Mouse (Mus musculus): ENCODE measurements at regions not wholly inside any gene's neighbourhood (a gene's known extent, or its start where the extent isn't known, plus 50 kb on each side); places are given as distances from the start of the nearest gene placed in this dataset.

DNA sequence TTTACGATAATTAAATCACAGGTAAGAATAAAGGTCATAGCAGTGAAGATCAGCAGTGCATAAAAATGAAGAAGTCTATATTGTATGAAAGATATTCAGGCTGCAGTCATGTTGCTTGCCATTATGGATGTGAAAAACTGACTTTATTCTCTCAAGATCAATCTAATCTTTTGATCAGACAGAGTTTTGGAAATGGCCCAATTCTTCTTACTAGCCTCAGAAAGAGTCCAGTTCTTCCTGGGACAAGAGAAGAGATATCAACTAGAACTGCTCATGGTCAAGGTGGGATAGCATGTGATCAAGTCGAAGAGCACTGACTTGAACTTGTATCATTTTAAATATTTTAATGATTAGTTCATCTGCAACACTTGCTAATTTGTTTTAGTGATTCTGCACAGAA lies 350.1 kb downstream of the Tmem161b start:
- Histone ChIP-seq H3K9me3 (replicated peaks) (no peaks in the 10 kb centered on the region), H3K4me1 (ENCODE audit: insufficient read depth, low read depth, low read length) (no peaks in the 10 kb centered on the region), H3K4me3 (ENCODE audit: low read depth, low read length) (no peak overlapping the region), H3K36me3 (replicated peaks) (no peaks in the 10 kb centered on the region), H3K27me3 (ENCODE audit: insufficient read depth, low read length) (no peaks in the 10 kb centered on the region)
- no peak for ATAC-seq (ENCODE audit: extremely low read depth, insufficient number of reproducible peaks, low FRiP score, poor library complexity, severe bottlenecking)
- TF ChIP-seq CTCF (IDR thresholded peaks at IDR 0.05; ENCODE audit: low read depth, low read length) = no peak
- TF ChIP-seq TAL1 (conservative IDR thresholded peaks at IDR 0.05; ENCODE audit: low read depth, low read length) = no peak
- no peak for TF ChIP-seq POLR2AphosphoS5 (IDR thresholded peaks at IDR 0.05; ENCODE audit: insufficient replicate concordance, low read depth, low read length)
- TF ChIP-seq GATA2 (IDR thresholded peaks at IDR 0.05; ENCODE audit: borderline replicate concordance, low read depth, low read length) = no peak
- no peak for TF ChIP-seq GATA1 (IDR thresholded peaks at IDR 0.05; ENCODE audit: borderline replicate concordance, low read length)
- no peak for DNase-seq (ENCODE audit: low spot score)

DNA sequence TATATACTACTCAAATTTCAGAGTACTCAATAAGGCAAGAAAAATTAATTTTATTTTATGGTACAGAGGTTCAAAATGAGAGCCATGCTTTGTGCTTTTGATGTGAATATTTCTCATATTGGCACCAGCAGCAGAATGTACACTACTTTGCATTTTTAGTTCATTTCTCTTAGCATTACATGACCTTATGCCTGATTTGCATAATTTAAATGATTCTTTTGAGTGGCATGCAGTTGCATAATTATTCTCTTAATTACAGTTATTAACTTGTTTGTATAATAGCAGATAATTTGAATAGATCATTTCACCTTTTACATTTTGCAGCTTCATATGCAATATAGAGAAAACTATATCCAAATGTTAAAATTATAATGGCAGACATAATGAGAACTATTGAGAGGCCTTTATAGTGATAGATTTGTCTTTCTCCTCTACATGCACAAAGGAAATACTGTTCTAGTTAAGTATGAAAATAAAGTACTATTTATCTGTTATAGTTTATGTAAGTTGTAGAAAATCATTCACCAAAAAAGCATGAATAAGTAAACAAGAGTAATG lies 374.6 kb downstream of the Tmem161b start:
- ATAC-seq (ENCODE audit: extremely low read depth, insufficient number of reproducible peaks, low FRiP score, poor library complexity, severe bottlenecking) = no peak
- H3K27me3 ChIP-seq (ENCODE audit: insufficient read depth, low read length) = 0 out of 2 replicates have a peak, but pooled peaks cover 2% of the 10 kb centered on the region
- H3K4me1 ChIP-seq (ENCODE audit: insufficient read depth, low read depth, low read length) = no peaks in the 10 kb centered on the region
- no peaks in the 10 kb centered on the region for H3K9me3 ChIP-seq (replicated peaks)
- H3K36me3 ChIP-seq (replicated peaks) = no peaks in the 10 kb centered on the region
- no peak overlapping the region for H3K4me3 ChIP-seq (ENCODE audit: low read depth, low read length)
- TF ChIP-seq CTCF (IDR thresholded peaks at IDR 0.05; ENCODE audit: low read depth, low read length) (no peak), GATA2 (IDR thresholded peaks at IDR 0.05; ENCODE audit: borderline replicate concordance, low read depth, low read length) (no peak), POLR2AphosphoS5 (IDR thresholded peaks at IDR 0.05; ENCODE audit: insufficient replicate concordance, low read depth, low read length) (no peak), TAL1 (conservative IDR thresholded peaks at IDR 0.05; ENCODE audit: low read depth, low read length) (no peak), GATA1 (IDR thresholded peaks at IDR 0.05; ENCODE audit: borderline replicate concordance, low read length) (no peak)
- DNase-seq (ENCODE audit: low spot score) = no peak

DNA sequence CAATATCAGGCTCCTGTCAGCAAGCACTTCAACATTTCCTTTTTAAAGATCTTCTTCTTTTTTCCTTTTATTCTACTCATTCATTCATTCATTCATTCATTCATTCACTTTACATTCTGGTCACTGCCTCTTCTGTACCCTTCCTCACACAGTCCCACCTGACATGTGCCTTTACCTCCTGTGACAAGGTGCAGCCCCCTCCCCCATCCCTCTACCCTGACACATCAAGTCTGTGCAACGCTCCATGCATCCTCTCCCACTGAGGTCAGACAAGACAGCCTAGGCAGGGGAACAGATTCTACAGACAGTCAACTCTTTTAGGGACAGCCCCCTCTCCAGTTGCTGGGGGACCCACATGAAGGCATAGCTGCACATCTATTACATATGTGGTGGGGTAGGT lies 380.5 kb downstream of the Tmem161b start:
- no peaks in the 10 kb centered on the region for H3K9me3 ChIP-seq (replicated peaks)
- H3K27me3 ChIP-seq (ENCODE audit: insufficient read depth, low read length) = 0 out of 2 replicates have a peak, but pooled peaks cover 2% of the 10 kb centered on the region
- ATAC-seq (ENCODE audit: extremely low read depth, insufficient number of reproducible peaks, low FRiP score, poor library complexity, severe bottlenecking) (no peak), DNase-seq (ENCODE audit: low spot score) (no peak)
- H3K4me3 ChIP-seq (ENCODE audit: low read depth, low read length) = no peak overlapping the region
- H3K4me1 ChIP-seq (ENCODE audit: insufficient read depth, low read depth, low read length) = no peaks in the 10 kb centered on the region
- TF ChIP-seq GATA2 (IDR thresholded peaks at IDR 0.05; ENCODE audit: borderline replicate concordance, low read depth, low read length) (no peak), TAL1 (conservative IDR thresholded peaks at IDR 0.05; ENCODE audit: low read depth, low read length) (no peak), CTCF (IDR thresholded peaks at IDR 0.05; ENCODE audit: low read depth, low read length) (no peak), POLR2AphosphoS5 (IDR thresholded peaks at IDR 0.05; ENCODE audit: insufficient replicate concordance, low read depth, low read length) (no peak), GATA1 (IDR thresholded peaks at IDR 0.05; ENCODE audit: borderline replicate concordance, low read length) (no peak)
- no peaks in the 10 kb centered on the region for H3K36me3 ChIP-seq (replicated peaks)

DNA sequence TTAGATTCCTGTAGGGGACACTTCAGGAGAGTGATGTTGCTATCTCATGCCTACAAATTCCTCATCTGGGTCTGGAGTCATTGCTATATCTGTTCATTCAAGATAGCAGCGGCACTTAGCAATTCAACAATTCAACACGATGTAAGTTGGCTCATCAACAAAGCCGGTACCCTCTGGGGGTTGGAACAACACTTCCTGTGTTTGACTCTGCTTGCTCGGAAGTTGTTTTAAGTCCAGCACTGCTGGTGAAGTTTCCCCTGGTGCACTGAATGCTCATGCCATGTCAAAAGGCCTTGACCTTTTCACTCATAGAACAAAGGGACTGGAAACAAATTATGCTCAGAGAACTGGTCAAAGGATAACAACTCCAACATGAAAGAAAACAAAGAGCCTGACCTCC lies 390.4 kb downstream of the Tmem161b start:
- H3K9me3 ChIP-seq (replicated peaks) = no peaks in the 10 kb centered on the region
- no peaks in the 10 kb centered on the region for H3K4me1 ChIP-seq (ENCODE audit: insufficient read depth, low read depth, low read length)
- H3K4me3 ChIP-seq (ENCODE audit: low read depth, low read length) = no peak overlapping the region
- H3K36me3 ChIP-seq (replicated peaks) = no peaks in the 10 kb centered on the region
- no peak for TF ChIP-seq POLR2AphosphoS5 (IDR thresholded peaks at IDR 0.05; ENCODE audit: insufficient replicate concordance, low read depth, low read length)
- TF ChIP-seq CTCF (IDR thresholded peaks at IDR 0.05; ENCODE audit: low read depth, low read length) = no peak
- TF ChIP-seq GATA1 (IDR thresholded peaks at IDR 0.05; ENCODE audit: borderline replicate concordance, low read length) = no peak
- no peak for ATAC-seq (ENCODE audit: extremely low read depth, insufficient number of reproducible peaks, low FRiP score, poor library complexity, severe bottlenecking)
- DNase-seq (ENCODE audit: low spot score) = no peak
- H3K27me3 ChIP-seq (ENCODE audit: insufficient read depth, low read length) = no peaks in the 10 kb centered on the region

DNA sequence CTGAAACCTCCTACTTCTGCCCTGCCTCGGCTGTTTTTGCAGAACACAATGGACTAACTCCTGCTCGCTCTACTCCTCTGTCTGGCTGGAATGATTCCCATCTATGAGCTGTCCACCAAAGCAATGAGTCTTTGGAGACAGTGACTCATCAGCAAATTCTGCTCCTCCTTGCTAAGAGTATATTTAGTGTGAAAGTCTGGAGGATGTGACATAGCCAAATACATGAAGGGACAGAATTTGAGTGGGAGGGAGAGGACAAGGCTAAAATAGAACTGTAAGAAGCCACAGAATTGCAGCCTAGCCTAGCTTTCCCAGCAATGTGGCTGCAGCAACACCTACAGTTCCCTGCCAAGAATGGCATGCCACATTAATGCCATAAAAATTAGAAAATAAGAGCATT lies 390.9 kb downstream of the Tmem161b start:
- Histone ChIP-seq H3K4me1 (ENCODE audit: insufficient read depth, low read depth, low read length) (no peaks in the 10 kb centered on the region), H3K36me3 (replicated peaks) (no peaks in the 10 kb centered on the region), H3K27me3 (ENCODE audit: insufficient read depth, low read length) (no peaks in the 10 kb centered on the region), H3K4me3 (ENCODE audit: low read depth, low read length) (no peak overlapping the region), H3K9me3 (replicated peaks) (no peaks in the 10 kb centered on the region)
- ATAC-seq (ENCODE audit: extremely low read depth, insufficient number of reproducible peaks, low FRiP score, poor library complexity, severe bottlenecking) (no peak), DNase-seq (ENCODE audit: low spot score) (no peak)
- no peak for TF ChIP-seq GATA2 (IDR thresholded peaks at IDR 0.05; ENCODE audit: borderline replicate concordance, low read depth, low read length)
- TF ChIP-seq CTCF (IDR thresholded peaks at IDR 0.05; ENCODE audit: low read depth, low read length) = no peak
- TF ChIP-seq GATA1 (IDR thresholded peaks at IDR 0.05; ENCODE audit: borderline replicate concordance, low read length) = no peak
- TF ChIP-seq TAL1 (conservative IDR thresholded peaks at IDR 0.05; ENCODE audit: low read depth, low read length) = no peak
- no peak for TF ChIP-seq POLR2AphosphoS5 (IDR thresholded peaks at IDR 0.05; ENCODE audit: insufficient replicate concordance, low read depth, low read length)

DNA sequence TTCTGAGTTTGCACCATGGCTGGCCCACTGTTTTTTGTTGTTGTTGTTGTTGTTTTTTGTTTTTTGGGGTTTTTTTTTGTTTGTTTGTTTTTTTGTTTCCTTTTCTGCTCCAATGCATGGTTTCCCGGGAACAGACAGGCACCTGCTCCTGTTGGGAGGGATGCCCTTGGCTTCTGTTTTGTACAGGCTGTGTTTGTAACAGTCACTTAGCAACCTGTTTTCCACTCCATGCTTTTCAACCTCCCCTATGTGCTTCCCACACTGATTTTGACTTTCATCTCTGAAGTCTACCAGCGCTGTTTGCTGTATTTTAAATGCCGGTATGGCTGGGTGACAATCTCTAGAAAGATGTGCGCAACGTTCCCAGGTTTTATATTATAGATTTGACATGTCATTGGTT lies 402.6 kb downstream of the Tmem161b start:
- DNase-seq (ENCODE audit: low spot score) (no peak), ATAC-seq (ENCODE audit: extremely low read depth, insufficient number of reproducible peaks, low FRiP score, poor library complexity, severe bottlenecking) (no peak)
- Histone ChIP-seq H3K27me3 (ENCODE audit: insufficient read depth, low read length) (no peaks in the 10 kb centered on the region), H3K4me1 (ENCODE audit: insufficient read depth, low read depth, low read length) (no peaks in the 10 kb centered on the region), H3K4me3 (ENCODE audit: low read depth, low read length) (no peak overlapping the region), H3K36me3 (replicated peaks) (no peaks in the 10 kb centered on the region), H3K9me3 (replicated peaks) (no peaks in the 10 kb centered on the region)
- no peak for TF ChIP-seq TAL1 (conservative IDR thresholded peaks at IDR 0.05; ENCODE audit: low read depth, low read length)
- no peak for TF ChIP-seq GATA2 (IDR thresholded peaks at IDR 0.05; ENCODE audit: borderline replicate concordance, low read depth, low read length)
- TF ChIP-seq GATA1 (IDR thresholded peaks at IDR 0.05; ENCODE audit: borderline replicate concordance, low read length) = no peak
- TF ChIP-seq CTCF (IDR thresholded peaks at IDR 0.05; ENCODE audit: low read depth, low read length) = no peak
- TF ChIP-seq POLR2AphosphoS5 (IDR thresholded peaks at IDR 0.05; ENCODE audit: insufficient replicate concordance, low read depth, low read length) = no peak
